Mouse (Mus musculus) MEL (cell line): ENCODE results near the gene Traf2. TPM values are rescaled to one million over a fixed set of nuclear protein-coding genes. Genes with fewer than 3 reads are reported as not detected.

Experiments used
- DNase-seq: peaks from one replicate; pipeline ENCODE4 v3.0.0; 2011; ENCODE audit warnings: low read depth, low spot score
- H3K27ac ChIP-seq: 2 replicates; pipeline ENCODE4 v1.5.1; 2012; ENCODE audit warnings: low read depth, mild to moderate bottlenecking, control low read depth, low read length, moderate library complexity; ENCODE audit not compliant: control insufficient read depth
- H3K27me3 ChIP-seq, 2 experiments: fragments of 150-350 bp in 1 of 2; sonication (generic) in 1 of 2; 2 replicates each; pipeline ENCODE4 v1.6.1; 2012; ENCODE audit warnings: low read length in 2 of 2, mild to moderate bottlenecking in 2 of 2, improper control_type of control experiment in 1 of 2, moderate library complexity in 1 of 2; ENCODE audit not compliant: insufficient read depth in 2 of 2, control insufficient read depth in 1 of 2
- H3K36me3 ChIP-seq, 2 experiments: 2 replicates each; pipeline ENCODE4 v1.6.1; 2012 to 2014; ENCODE audit warnings: low read length in 2 of 2, improper control_type of control experiment in 1 of 2, inconsistent platforms in 1 of 2, mild to moderate bottlenecking in 1 of 2; ENCODE audit not compliant: insufficient read depth in 2 of 2, control insufficient read depth in 1 of 2
- H3K4me1 ChIP-seq, 2 experiments: fragments of 150-350 bp in 1 of 2; sonication (generic) in 1 of 2; 2 replicates each; pipeline ENCODE4 v1.6.1; 2012; ENCODE audit warnings: low read length in 2 of 2, improper control_type of control experiment in 1 of 2, mild to moderate bottlenecking in 1 of 2; ENCODE audit not compliant: insufficient read depth in 2 of 2, control insufficient read depth in 1 of 2
- H3K4me3 ChIP-seq, 2 experiments: fragments of 150-350 bp in 1 of 2; sonication (generic) in 1 of 2; 2 replicates each; pipeline ENCODE4 v1.5.1; 2012; ENCODE audit warnings: low read depth in 2 of 2, low read length in 2 of 2, mild to moderate bottlenecking in 2 of 2, moderate library complexity in 2 of 2, control low read depth in 1 of 2, improper control_type of control experiment in 1 of 2; ENCODE audit not compliant: control insufficient read depth in 1 of 2, insufficient read depth in 1 of 2
- H3K79me2 ChIP-seq: 2 replicates; pipeline ENCODE4 v1.6.1; 2012; ENCODE audit warnings: mild to moderate bottlenecking, low read length, moderate library complexity; ENCODE audit not compliant: control insufficient read depth, poor library complexity, insufficient read depth
- H3K9ac ChIP-seq: 2 replicates; pipeline ENCODE4 v1.6.1; 2012; ENCODE audit warnings: low read depth, mild to moderate bottlenecking, control low read depth, low read length, moderate library complexity; ENCODE audit not compliant: control insufficient read depth, poor library complexity, severe bottlenecking
- H3K9me3 ChIP-seq: fragments of 150-350 bp; sonication (generic); replicated peaks from 2 replicates; pipeline ENCODE4 v1.6.1; 2012; ENCODE audit warnings: mild to moderate bottlenecking, low read length, improper control_type of control experiment, moderate library complexity; ENCODE audit not compliant: insufficient read depth
- CHD1 ChIP-seq: IDR thresholded peaks from 2 replicates; pipeline ENCODE4 v1.6.1; 2012; ENCODE audit warnings: low read depth, mild to moderate bottlenecking, inconsistent platforms, low read length, improper control_type of control experiment
- CTCF ChIP-seq, 3 experiments: IDR thresholded peaks in 2 of 3; conservative IDR thresholded peaks in 1 of 3; 2 replicates each; pipeline ENCODE4 v1.5.1; 2011 to 2012; ENCODE audit warnings: low read length in 3 of 3, low read depth in 2 of 3, mild to moderate bottlenecking in 2 of 3, improper control_type of control experiment in 1 of 3, inconsistent platforms in 1 of 3, mixed read lengths in 1 of 3, moderate library complexity in 1 of 3; ENCODE audit not compliant: control insufficient read depth in 1 of 3, insufficient read depth in 1 of 3, poor library complexity in 1 of 3, severe bottlenecking in 1 of 3
- EP300 ChIP-seq, 2 experiments: IDR thresholded peaks; 2 replicates each; pipeline ENCODE4 v1.6.1; 2011; ENCODE audit warnings: improper control_type of control experiment in 2 of 2, low read length in 2 of 2, low read depth in 1 of 2, mild to moderate bottlenecking in 1 of 2
- GABPA ChIP-seq: IDR thresholded peaks from 2 replicates; pipeline ENCODE4 v1.6.1; 2012; ENCODE audit warnings: low read depth, mild to moderate bottlenecking, inconsistent platforms, low read length, improper control_type of control experiment, moderate library complexity
- HCFC1 ChIP-seq: IDR thresholded peaks from 2 replicates; pipeline ENCODE4 v1.6.1; 2012; ENCODE audit warnings: low read depth, mild to moderate bottlenecking, inconsistent platforms, low read length, improper control_type of control experiment, moderate library complexity
- JUND ChIP-seq: IDR thresholded peaks from 2 replicates; pipeline ENCODE4 v1.6.1; 2011; ENCODE audit warnings: low read depth, mild to moderate bottlenecking, improper control_type of control experiment, low read length
- KAT2A ChIP-seq: conservative IDR thresholded peaks from 2 replicates; pipeline ENCODE4 v1.6.1; 2012; ENCODE audit warnings: low read depth, low read length, improper control_type of control experiment, inconsistent platforms
- MAZ ChIP-seq: IDR thresholded peaks from 2 replicates; pipeline ENCODE4 v1.6.1; 2012; ENCODE audit warnings: low read depth, mild to moderate bottlenecking, inconsistent platforms, low read length, improper control_type of control experiment
- MEF2A ChIP-seq: IDR thresholded peaks from 2 replicates; pipeline ENCODE4 v1.6.1; 2014; ENCODE audit warnings: low read depth, mild to moderate bottlenecking, inconsistent platforms, low read length, improper control_type of control experiment; ENCODE audit not compliant: poor library complexity, insufficient replicate concordance, severe bottlenecking; ENCODE audit errors: extremely low read depth
- MXI1 ChIP-seq: IDR thresholded peaks from 2 replicates; pipeline ENCODE4 v1.6.1; 2011; ENCODE audit warnings: mild to moderate bottlenecking, low read depth, low read length, improper control_type of control experiment
- MYC ChIP-seq: IDR thresholded peaks from 2 replicates; pipeline ENCODE4 v1.6.1; 2011; ENCODE audit warnings: low read depth, mild to moderate bottlenecking, low read length, improper control_type of control experiment, moderate library complexity
- NELFE ChIP-seq: IDR thresholded peaks from 2 replicates; pipeline ENCODE4 v1.6.1; 2011; ENCODE audit warnings: low read depth, low read length, improper control_type of control experiment
- NRF1 ChIP-seq: IDR thresholded peaks from 2 replicates; pipeline ENCODE4 v1.6.1; 2014; ENCODE audit warnings: low read depth, mild to moderate bottlenecking, inconsistent platforms, low read length, improper control_type of control experiment, moderate library complexity; ENCODE audit not compliant: poor library complexity, insufficient read depth, severe bottlenecking
- POLR2AphosphoS2 ChIP-seq: IDR thresholded peaks from 2 replicates; pipeline ENCODE4 v1.6.1; 2011; ENCODE audit warnings: low read length, improper control_type of control experiment
- TAL1 ChIP-seq: IDR thresholded peaks from 2 replicates; pipeline ENCODE4 v1.6.1; 2012; ENCODE audit warnings: mild to moderate bottlenecking, inconsistent platforms, low read length, moderate library complexity, mixed read lengths
- TCF12 ChIP-seq: IDR thresholded peaks from 2 replicates; pipeline ENCODE4 v1.6.1; 2014; ENCODE audit warnings: low read depth, mild to moderate bottlenecking, inconsistent platforms, low read length, improper control_type of control experiment, moderate library complexity
- ZMIZ1 ChIP-seq: IDR thresholded peaks from 2 replicates; pipeline ENCODE4 v1.6.1; 2012; ENCODE audit warnings: low read depth, mild to moderate bottlenecking, inconsistent platforms, low read length, improper control_type of control experiment, moderate library complexity
- polyA plus RNA-seq, 2 experiments: library from polyadenylated mRNA; stranded (reverse) in 1 of 2; unstranded in 1 of 2; fragments of >175 nt in 1 of 2; fragments of >200 nt in 1 of 2; gene quantifications; 2 replicates each; pipeline versions ENCODE4 v1.2.1 to v1.2.4; 2012; ENCODE audit warnings: low replicate concordance in 2 of 2, low read depth in 1 of 2; ENCODE audit not compliant: insufficient read length in 2 of 2, insufficient read depth in 1 of 2, missing spikeins in 1 of 2
- total RNA-seq: library from RNA; depleted of rRNA; stranded (reverse); fragments of 300-350 nt; gene quantifications from 2 replicates; pipeline ENCODE4 v1.2.3, GENCODE M21; 2012

The Traf2 gene
- total and polyA plus RNA-seq, 3 experiments, result 19.9 to 28.3 TPM; not detected in 1

- Histone ChIP-seq H3K27ac (no peak overlapping the region), H3K79me2 (peaks cover 7% of the 10 kb centered on the region), H3K27me3 (no peaks in the 10 kb centered on the region), H3K36me3 (peaks cover 0 to 4% of the 10 kb centered on the region in 2 experiments; a peak in 1 of 4 replicates), H3K9ac (no peak overlapping the region), H3K9me3 (no peaks in the 10 kb centered on the region), H3K4me3 (no peak overlapping the region), H3K4me1 (peaks cover 0 to 8% of the 10 kb centered on the region in 2 experiments; a peak in 1 of 4 replicates)
- no peak for DNase-seq
- TF ChIP-seq JUND (no peak), TCF12 (no peak), EP300 (IDR thresholded peaks at IDR 0.05; ENCODE audit: low read depth in 1 of 2, low read length in 2 of 2) (no peak), TAL1 (no peak), CHD1 (no peak), NRF1 (no peak), GABPA (no peak), MAZ (no peak), MEF2A (no peak), HCFC1 (no peak), NELFE (no peak), POLR2AphosphoS2 (no peak), ZMIZ1 (no peak), KAT2A (no peak)
Observed at GRCm38 (mm10) chr2:25571221-25571620, 24.5 kb upstream of the Traf2 start.

DNA sequence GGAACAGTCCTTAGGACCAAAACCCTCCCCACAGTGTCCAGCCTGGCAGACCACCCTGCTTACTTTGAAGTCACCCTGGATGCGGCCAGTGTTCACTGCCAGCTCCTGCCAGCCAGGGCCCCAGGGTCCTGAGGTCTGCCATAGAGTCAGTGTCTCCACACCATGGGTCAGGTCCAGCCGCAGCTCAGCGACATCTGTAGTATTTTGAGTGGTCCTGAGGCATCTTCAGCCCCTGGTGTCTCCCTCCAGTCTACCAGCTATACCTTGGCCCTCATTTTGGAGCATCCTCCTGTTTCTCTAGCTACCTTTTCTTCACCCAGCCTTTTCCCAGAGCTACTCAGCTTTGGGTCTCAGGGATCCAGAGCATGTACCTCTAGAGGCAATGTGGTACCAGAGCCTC, 22.6 kb upstream of the Traf2 start:
- no peaks in the 10 kb centered on the region for H3K27me3 ChIP-seq
- no peaks in the 10 kb centered on the region for H3K4me1 ChIP-seq
- TF ChIP-seq CTCF (IDR thresholded peaks at IDR 0.05 in 2 of 3, conservative IDR thresholded peaks at IDR 0.05 in 1 of 3; ENCODE audit: control insufficient read depth in 1 of 3, insufficient read depth in 1 of 3, low read depth in 2 of 3, low read length in 3 of 3, poor library complexity in 1 of 3, severe bottlenecking in 1 of 3), result no peak
- TF ChIP-seq GABPA, result no peak
- TF ChIP-seq MXI1, result no peak
- no peak for TF ChIP-seq NRF1
- no peak for TF ChIP-seq ZMIZ1
- TF ChIP-seq JUND, result no peak
- TF ChIP-seq MYC, result no peak
- TF ChIP-seq NELFE, result no peak
- TF ChIP-seq, all 39 proteins: peak for 0
- H3K4me3 ChIP-seq, result no peak overlapping the region
- H3K9ac ChIP-seq, result no peak overlapping the region
- DNase-seq, result no peak
- H3K27ac ChIP-seq, result no peak overlapping the region
- peaks cover 7% of the 10 kb centered on the region; the same call in 1 of the 2 replicates for H3K79me2 ChIP-seq
- peaks cover 0 to 4% of the 10 kb centered on the region in 2 experiments; a peak in 1 of 4 replicates for H3K36me3 ChIP-seq
- no peaks in the 10 kb centered on the region for H3K9me3 ChIP-seq
